Mouse (Mus musculus) brain, embryonic 14.5 days (tissue): ENCODE measurements around the gene Kcnh1. TPM values are rescaled to one million over a fixed set of nuclear protein-coding genes. Genes with fewer than 3 reads are reported as not detected.

Experiments
- DNase-seq: peaks from one replicate; pipeline ENCODE4 v3.0.0-alpha.2; 2011; ENCODE audit warnings: low read depth
- CTCF ChIP-seq: fragments of 200-500 bp; IDR thresholded peaks from 2 replicates; pipeline ENCODE4 v1.5.1; 2012; ENCODE audit warnings: inconsistent platforms, mild to moderate bottlenecking, moderate library complexity, borderline replicate concordance; ENCODE audit not compliant: insufficient read depth, insufficient read length; ENCODE audit errors: extremely low read depth
- POLR2A ChIP-seq: fragments of 200-500 bp; IDR thresholded peaks from 2 replicates; pipeline ENCODE4 v1.6.1; 2012; ENCODE audit warnings: mild to moderate bottlenecking, inconsistent platforms, borderline replicate concordance; ENCODE audit not compliant: poor library complexity, insufficient read depth, insufficient read length, severe bottlenecking; ENCODE audit errors: extremely low read depth
- polyA plus RNA-seq: library from polyadenylated mRNA; depleted of rRNA; stranded (reverse); fragments of >200 nt; gene quantifications from 2 replicates; pipeline ENCODE4 v1.2.3, GENCODE M21; 2012

Gene Kcnh1
- polyA plus RNA-seq, 1 experiment = 3.3 TPM

- no peak for DNase-seq
- TF ChIP-seq POLR2A (no peak), CTCF (no peak)
Measured at GRCm38 (mm10) chr1:192202936-192203335, 12.4 kb downstream of the Kcnh1 start.

GRCm38 (mm10) chr1:192207956-192208355, 17.4 kb downstream of the Kcnh1 start:
- DNase-seq = no peak
- TF ChIP-seq CTCF = no peak
- TF ChIP-seq POLR2A = no peak

GRCm38 (mm10) chr1:192212448-192212847, 21.9 kb downstream of the Kcnh1 start:
- DNase-seq = no peak

DNA sequence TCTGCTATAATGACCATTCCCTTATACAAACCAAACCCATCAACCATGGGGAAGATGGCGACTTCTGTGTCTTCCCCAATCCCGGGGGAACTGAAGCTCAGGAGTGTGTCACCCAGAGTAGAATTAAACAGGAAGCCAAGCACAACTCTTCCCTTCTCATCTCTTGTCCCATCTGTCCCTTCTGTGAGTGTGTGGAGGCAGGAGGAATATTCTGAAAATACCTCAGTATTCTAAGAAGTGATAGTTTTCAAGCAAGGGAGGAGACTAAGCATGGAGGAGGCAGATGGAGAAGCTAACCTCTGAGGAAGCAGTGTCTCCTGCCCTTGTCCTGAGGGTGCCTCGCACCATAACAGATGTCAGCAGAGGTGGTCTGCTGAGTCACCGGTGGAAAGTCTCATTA, 24.1 kb downstream of the Kcnh1 start:
- no peak for TF ChIP-seq POLR2A
- no peak for DNase-seq

More at GRCm38 (mm10) chr1:192212448-192212847, 21.9 kb downstream of the Kcnh1 start:
- TF ChIP-seq POLR2A (no peak), CTCF (no peak)

- DNase-seq = no peak
- no peak for TF ChIP-seq CTCF
- TF ChIP-seq POLR2A = no peak
Measured at GRCm38 (mm10) chr1:192220156-192220555, 29.6 kb downstream of the Kcnh1 start.

- TF ChIP-seq CTCF (no peak), POLR2A (no peak)
- no peak for DNase-seq
Measured at GRCm38 (mm10) chr1:192224161-192224560, 33.6 kb downstream of the Kcnh1 start.

DNA sequence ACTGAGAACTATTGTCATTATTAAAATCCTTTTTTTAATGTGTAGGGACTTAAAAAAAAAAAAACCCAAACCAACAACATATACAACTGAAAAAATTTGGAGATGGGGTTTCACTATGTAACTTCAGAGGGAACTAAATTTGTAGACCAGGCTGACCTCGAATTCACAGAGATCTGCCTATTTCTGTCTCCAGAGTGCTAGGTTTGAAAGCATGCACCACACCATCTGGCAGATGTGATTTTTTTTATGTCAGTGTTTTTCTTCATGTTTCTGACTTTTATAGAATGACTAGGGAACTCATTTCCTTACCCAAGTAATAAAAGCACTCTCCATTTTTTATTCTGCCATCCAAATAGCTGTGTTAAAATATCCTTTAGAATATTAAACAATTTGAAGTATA, 42.1 kb downstream of the Kcnh1 start:
- no peak for TF ChIP-seq CTCF
- no peak for TF ChIP-seq POLR2A
- no peak for DNase-seq

DNA sequence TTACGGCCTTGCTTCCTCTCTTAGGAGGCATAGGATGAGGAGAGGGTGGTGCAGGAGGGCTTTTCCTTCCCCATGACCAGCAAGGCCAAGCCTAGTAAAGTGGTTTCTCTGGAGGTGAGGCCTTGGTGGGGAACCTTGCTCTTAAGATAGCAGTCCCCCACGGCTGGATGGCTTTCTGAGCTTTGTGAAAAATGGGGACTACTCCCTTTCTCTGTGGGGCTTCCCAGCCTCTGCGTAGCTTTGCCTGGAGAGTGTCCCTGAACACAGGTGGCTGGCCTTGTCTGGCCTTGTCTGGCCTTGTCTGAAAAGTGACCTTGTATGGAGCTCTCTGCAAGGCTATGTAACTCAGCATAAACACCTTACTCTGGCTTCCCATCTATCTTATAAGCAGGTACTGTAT, 56.3 kb downstream of the Kcnh1 start:
- TF ChIP-seq POLR2A = no peak
- no peak for TF ChIP-seq CTCF
- no peak for DNase-seq

- TF ChIP-seq CTCF (no peak), POLR2A (no peak)
- DNase-seq = no peak
Measured at GRCm38 (mm10) chr1:192259146-192259545, 68.6 kb downstream of the Kcnh1 start.

DNA sequence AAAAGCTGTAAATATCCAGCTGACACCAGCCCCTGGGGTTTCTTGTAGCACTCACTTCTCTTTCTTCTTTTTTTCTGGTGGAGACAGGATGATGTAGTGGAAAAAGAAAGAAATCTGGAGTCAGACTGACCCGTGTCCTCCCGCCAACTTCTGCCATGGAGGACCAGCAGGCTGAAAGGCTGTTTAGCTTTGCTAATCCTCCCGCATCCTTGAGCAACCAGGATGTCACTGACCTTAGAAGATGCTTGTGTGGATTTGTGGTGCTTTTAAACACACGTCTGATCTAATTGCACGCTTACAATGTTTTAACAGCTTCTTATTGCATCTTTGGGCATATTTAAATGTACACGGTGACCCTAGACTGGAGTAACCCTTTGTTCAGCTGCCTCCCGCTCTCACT, 69.0 kb downstream of the Kcnh1 start:
- DNase-seq = no peak
- TF ChIP-seq CTCF (no peak), POLR2A (no peak)

DNA sequence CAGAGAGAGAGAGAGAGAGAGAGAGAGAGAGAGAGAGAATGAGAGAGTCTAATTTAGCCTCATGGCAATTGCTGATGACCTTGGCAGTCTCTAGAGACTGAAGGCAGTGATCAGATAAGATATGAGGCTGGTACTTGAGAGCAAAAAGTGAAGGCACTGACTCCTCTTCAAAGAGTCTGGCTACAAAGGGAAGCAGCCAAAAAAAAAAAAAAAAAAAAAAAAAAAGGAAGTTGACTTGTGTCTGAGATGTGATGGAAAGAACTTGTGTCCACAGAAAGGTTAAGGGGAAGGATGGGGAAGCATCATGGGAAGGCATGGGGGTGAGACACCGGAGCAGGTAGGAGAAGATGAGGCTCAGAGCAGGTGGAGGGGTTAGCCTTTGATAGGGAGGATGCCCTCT, 75.1 kb downstream of the Kcnh1 start:
- DNase-seq = no peak
- TF ChIP-seq POLR2A (no peak), CTCF (no peak)

- TF ChIP-seq POLR2A (no peak), CTCF (no peak)
- no peak for DNase-seq
Measured at GRCm38 (mm10) chr1:192266956-192267355, 76.4 kb downstream of the Kcnh1 start.

- no peak for TF ChIP-seq POLR2A
- TF ChIP-seq CTCF = no peak
- no peak for DNase-seq
Measured at GRCm38 (mm10) chr1:192268878-192269277, 78.3 kb downstream of the Kcnh1 start.
